Comparison of ENCODE assay signal across 11 mouse cellular contexts in genomic region chr11:71323439-71323838, GRCm38 (mm10).
DNase-seq lines count a peak whose midpoint lies in the region; ATAC-seq and TF ChIP-seq lines count a peak whose summit lies in the region.
"Had no signal": no experiment of that assay in that cellular context is flagged by ENCODE, and none has a peak within 500 bp of the region (broad histone marks: within the 10 kb centered on the region; RNA-seq: fewer than 3 reads in every experiment).

No protein-coding gene starts in this region.

- H3K79me2 ChIP-seq in CH12.LX (replicated peaks; ENCODE audit: control insufficient read depth, extremely low read depth, insufficient read depth, poor library complexity, severe bottlenecking): no peaks in the 10 kb centered on the region

- peaks cover 10% of the 10 kb centered on the region for H3K27me3 ChIP-seq in CH12.LX (replicated peaks)
- H3K27me3 ChIP-seq: embryonic facial prominence, embryonic 13.5 days; limb, embryonic 12.5 days had no signal

- no peaks in the 10 kb centered on the region for H3K36me3 ChIP-seq in CH12.LX (replicated peaks in 1 of 2; ENCODE audit: control insufficient read depth in 1 of 2, insufficient read depth in 1 of 2, low read length in 1 of 2)
- H3K36me3 ChIP-seq: embryonic facial prominence, embryonic 13.5 days; limb, embryonic 12.5 days had no signal

- no peak overlapping the region for H3K4me2 ChIP-seq in CH12.LX (ENCODE audit: insufficient read depth, low read depth, poor library complexity, severe bottlenecking)
- H3K4me2 ChIP-seq: embryonic facial prominence, embryonic 13.5 days; limb, embryonic 12.5 days had no signal

- H3K27ac ChIP-seq in CH12.LX (ENCODE audit: insufficient read depth, low read depth): no peak overlapping the region
- H3K27ac ChIP-seq: embryonic facial prominence, embryonic 13.5 days; limb, embryonic 12.5 days had no signal

- DNase-seq in kidney, adult 9 months: peak; percentile 18
- DNase-seq in kidney, postnatal 36 days: no peak
- peak; percentile 54 for DNase-seq in 416B (ENCODE audit: low read depth)
- DNase-seq in CH12.LX (ENCODE audit: extremely low read depth): peak; percentile 46
- DNase-seq in spleen, postnatal 36 days (ENCODE audit: low spot score in 2 of 2): no peak
- no peak for DNase-seq in ovary, postnatal 36 days (ENCODE audit: low spot score)
- DNase-seq: spleen, adult 18-20 months; thymus, postnatal 36 days had no signal

- no peaks in the 10 kb centered on the region for H3K9me3 ChIP-seq in CH12.LX (replicated peaks; ENCODE audit: low read length)
- H3K9me3 ChIP-seq: embryonic facial prominence, embryonic 13.5 days; limb, embryonic 12.5 days had no signal

- no peak for TF ChIP-seq POLR2A in CH12.LX (IDR thresholded peaks at IDR 0.05; ENCODE audit: low read depth, low read length)

- peak; percentile 98 for TF ChIP-seq RAD21 in CH12.LX (IDR thresholded peaks at IDR 0.05; ENCODE audit: low read depth, low read length)

- TF ChIP-seq EP300 in CH12.LX (IDR thresholded peaks at IDR 0.05; ENCODE audit: low read length): no peak

- no peak overlapping the region for H3K9ac ChIP-seq in CH12.LX (ENCODE audit: insufficient read depth, low read depth)
- H3K9ac ChIP-seq: embryonic facial prominence, embryonic 13.5 days; limb, embryonic 12.5 days had no signal

- in situ Hi-C loops in CH12.LX (cut with MboI; ENCODE audit: low pct_ligation_motif_present, low pct_unique_long_range_greater_than_20kb, low sequenced_read_pairs): loop anchor here (10.0 kb wide), 1 partner anchor 149 kb away; no protein-coding TSS in a partner anchor

- peak; percentile 69 for ATAC-seq in megakaryocyte, adult 5-6 weeks (ENCODE audit: poor library complexity, severe bottlenecking)

- peak in 1 of 2 experiments; percentile 92; a peak in 2 of 4 replicates for TF ChIP-seq CTCF in CH12.LX (conservative IDR thresholded peaks at IDR 0.05 in 1 of 2, IDR thresholded peaks at IDR 0.05 in 1 of 2; ENCODE audit: low read depth in 2 of 2, low read length in 2 of 2)

- no peaks in the 10 kb centered on the region for H3K4me1 ChIP-seq in CH12.LX (ENCODE audit: control insufficient read depth in 1 of 2, insufficient read depth in 2 of 2)
- H3K4me1 ChIP-seq: embryonic facial prominence, embryonic 13.5 days; limb, embryonic 12.5 days had no signal

- dilution Hi-C loops in CH12.LX (cut with MboI; ENCODE audit: extremely low pct_ligation_motif_present, extremely low pct_unique_long_range_greater_than_20kb, low sequenced_read_pairs): no loop called here

- H3K4me3 ChIP-seq in CH12.LX (replicated peaks in 1 of 3; ENCODE audit: low read depth in 2 of 3, low read length in 2 of 3, poor library complexity in 1 of 3): no peak overlapping the region
- H3K4me3 ChIP-seq: embryonic facial prominence, embryonic 13.5 days; limb, embryonic 12.5 days had no signal

TF ChIP-seq in CH12.LX, 34 proteins besides CTCF, POLR2A, EP300 and RAD21:
- TF ChIP-seq MYC (IDR thresholded peaks at IDR 0.05; ENCODE audit: low read depth, low read length) (0 out of 2 replicates have a peak, but pooled peaks have one; percentile 51), MAFK (IDR thresholded peaks at IDR 0.05; ENCODE audit: insufficient replicate concordance, low read length) (no peak), SMC3 (IDR thresholded peaks at IDR 0.05; ENCODE audit: low read depth, low read length) (peak; percentile 82), ZC3H11A (IDR thresholded peaks at IDR 0.05; ENCODE audit: low read depth, low read length) (peak; percentile 54), POLR2AphosphoS2 (IDR thresholded peaks at IDR 0.05; ENCODE audit: low read depth, low read length) (no peak), USF2 (conservative IDR thresholded peaks at IDR 0.05; ENCODE audit: low read depth, low read length) (no peak)

Comparison
In these comparisons a context has a peak if more than half of its experiments do, and no peak if none do; other contexts are left out.
1. DNase-seq: peak in kidney, adult 9 months (single experiment), 416B (single experiment) and CH12.LX (single experiment); none in kidney, postnatal 36 days (0 of 2), spleen, postnatal 36 days (0 of 2) and ovary, postnatal 36 days (single experiment).